Mouse (Mus musculus) forebrain, embryonic 16.5 days (tissue): ENCODE results near the gene Myef2. TPM values are rescaled to one million over a fixed set of nuclear protein-coding genes. Genes with fewer than 3 reads are reported as not detected.

Experiments used
- polyA plus RNA-seq: library from polyadenylated mRNA; unstranded; fragments of >200 nt; fragmentation: Nextera tagmentation; extraction: Ambion mirVana; gene quantifications from 2 replicates; pipeline ENCODE4 v1.2.1, GENCODE M21; 2015

Myef2 gene
- polyA plus RNA-seq, 1 experiment from 2014 or later = 262 TPM

Other genes starting within 250 kb of the Myef2 start
- gene Slc24a5, start 55.5 kb downstream of the Myef2 start, polyA plus RNA-seq = 4.0 and 4.7 TPM in 2 replicates
- gene Ctxn2, start 13.0 kb upstream of the Myef2 start, polyA plus RNA-seq = 3.8 and 6.8 TPM in 2 replicates
- gene Slc12a1, start 28.8 kb upstream of the Myef2 start, polyA plus RNA-seq = 0.04 TPM in 1 of 2 replicates, not detected in the other
- 87.9 and 91.3 TPM in 2 replicates for gene Dut, start 123.5 kb upstream of the Myef2 start, polyA plus RNA-seq